Mouse (Mus musculus) embryo, embryonic 10 days (tissue): ENCODE results near the gene Abhd15.

Experiments
- DNase-seq: peaks from one replicate; pipeline ENCODE4 v3.0.0-alpha.2; 2015; ENCODE audit warnings: low spot score

Gene Abhd15

DNA sequence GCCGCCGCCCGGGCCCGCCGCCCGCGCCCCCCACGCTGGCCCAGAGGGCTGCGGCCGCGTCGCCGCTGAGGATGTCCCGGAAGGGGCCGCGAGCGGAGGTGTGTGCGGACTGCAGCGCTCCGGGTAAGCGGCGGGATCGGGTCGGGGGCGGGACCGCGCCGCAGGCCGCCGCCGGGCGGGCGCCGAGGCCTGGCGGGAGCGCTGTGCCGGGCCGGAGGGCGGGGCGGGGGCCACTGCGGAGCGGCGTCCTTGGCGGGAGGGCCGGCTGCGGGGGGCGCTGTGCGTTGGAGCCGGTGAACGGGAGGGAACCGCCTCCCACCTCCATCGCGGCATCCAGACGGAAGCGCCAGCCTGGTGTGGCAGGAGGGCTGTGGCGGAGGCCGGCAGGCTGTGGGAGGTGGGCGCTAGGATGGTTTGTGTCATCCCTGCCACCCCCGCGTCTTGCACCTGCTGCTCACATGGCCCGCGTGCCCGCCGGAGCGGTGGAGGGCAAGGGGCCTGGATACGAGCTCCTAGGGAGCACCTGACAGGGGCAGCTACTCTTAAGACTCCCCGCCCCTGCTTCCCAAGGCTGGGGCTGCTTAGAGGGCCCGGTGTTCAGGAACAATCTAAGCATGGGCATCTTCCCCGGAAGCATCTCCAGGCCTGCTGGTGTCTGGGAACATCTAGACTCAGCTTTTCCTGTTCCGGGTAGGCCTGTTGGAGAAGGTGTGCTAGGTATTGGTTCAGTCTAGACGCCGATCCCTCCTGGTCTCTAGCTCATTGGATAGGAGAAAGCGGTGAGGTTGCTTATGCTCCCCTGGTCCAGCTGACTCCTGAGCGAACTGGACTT, 21.2 kb upstream of the Abhd15 start, which contains the start of gene Git1:
Gene Git1 (plus strand): TSS at position 51 of the 832 bp plus-strand sequence.
- DNase-seq: peak; percentile 40

DNA sequence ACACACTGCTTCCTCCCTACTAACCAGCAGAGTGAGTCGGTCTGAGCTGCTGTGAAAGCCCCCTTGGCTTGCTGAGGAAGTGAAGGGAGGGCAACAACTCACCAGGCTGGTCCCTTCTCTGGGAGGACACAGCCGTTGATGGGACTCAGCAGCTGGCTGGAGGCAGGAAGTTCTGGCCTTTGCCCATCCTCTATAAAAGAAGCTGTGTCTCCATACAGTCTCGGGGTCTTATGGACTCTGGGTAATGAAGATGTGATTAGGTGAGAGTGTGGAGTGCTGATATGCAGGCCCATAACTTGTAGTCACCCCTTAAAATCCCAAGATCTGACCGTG, 20.6 kb upstream of the Abhd15 start:
- no peak for DNase-seq

DNA sequence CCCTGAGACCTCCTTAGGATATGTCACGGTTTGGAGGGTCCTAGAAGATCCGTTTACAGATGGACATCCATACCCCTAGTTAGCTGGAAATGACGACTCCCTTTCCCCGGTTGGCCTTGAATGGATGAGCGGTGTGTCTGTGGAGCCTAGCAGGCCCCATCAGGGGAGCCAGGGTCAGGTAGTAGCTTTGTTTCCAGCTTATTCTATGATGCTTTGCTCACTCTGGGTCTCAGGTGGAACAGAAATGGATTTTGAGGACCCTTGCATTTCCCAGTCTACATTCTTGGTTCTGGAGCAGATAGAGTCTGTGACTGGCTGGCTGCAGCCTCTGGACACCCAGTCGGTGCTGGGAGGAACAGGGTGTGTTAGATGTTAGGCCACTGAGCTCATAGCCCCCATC, 20.1 kb upstream of the Abhd15 start:
- no peak for DNase-seq

GRCm38 (mm10) chr11:77495507-77495906, 19.4 kb upstream of the Abhd15 start:
- no peak for DNase-seq

GRCm38 (mm10) chr11:77497341-77497756, 17.6 kb upstream of the Abhd15 start:
- DNase-seq: peak; percentile 90

DNA sequence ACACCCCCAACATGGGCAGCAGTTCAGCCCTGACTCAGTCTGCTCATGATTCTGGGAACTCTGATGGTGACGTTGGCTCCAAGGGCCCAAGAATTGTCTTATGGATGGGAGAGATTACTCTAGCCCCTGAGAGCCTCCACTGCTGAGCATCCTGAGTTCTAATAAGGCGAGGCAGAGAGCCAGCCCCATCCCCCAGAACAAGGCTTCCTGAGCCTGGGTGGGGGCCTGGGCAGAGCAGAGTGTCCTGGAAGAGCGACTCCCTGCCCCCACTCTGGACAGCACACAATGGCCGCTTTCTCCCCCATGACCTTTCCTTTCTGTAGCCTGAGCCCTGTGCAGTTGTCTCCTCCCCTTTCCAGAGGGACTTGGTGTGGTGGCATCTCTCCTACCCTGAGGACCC, 17.1 kb upstream of the Abhd15 start:
- peak; percentile 77 for DNase-seq

DNA sequence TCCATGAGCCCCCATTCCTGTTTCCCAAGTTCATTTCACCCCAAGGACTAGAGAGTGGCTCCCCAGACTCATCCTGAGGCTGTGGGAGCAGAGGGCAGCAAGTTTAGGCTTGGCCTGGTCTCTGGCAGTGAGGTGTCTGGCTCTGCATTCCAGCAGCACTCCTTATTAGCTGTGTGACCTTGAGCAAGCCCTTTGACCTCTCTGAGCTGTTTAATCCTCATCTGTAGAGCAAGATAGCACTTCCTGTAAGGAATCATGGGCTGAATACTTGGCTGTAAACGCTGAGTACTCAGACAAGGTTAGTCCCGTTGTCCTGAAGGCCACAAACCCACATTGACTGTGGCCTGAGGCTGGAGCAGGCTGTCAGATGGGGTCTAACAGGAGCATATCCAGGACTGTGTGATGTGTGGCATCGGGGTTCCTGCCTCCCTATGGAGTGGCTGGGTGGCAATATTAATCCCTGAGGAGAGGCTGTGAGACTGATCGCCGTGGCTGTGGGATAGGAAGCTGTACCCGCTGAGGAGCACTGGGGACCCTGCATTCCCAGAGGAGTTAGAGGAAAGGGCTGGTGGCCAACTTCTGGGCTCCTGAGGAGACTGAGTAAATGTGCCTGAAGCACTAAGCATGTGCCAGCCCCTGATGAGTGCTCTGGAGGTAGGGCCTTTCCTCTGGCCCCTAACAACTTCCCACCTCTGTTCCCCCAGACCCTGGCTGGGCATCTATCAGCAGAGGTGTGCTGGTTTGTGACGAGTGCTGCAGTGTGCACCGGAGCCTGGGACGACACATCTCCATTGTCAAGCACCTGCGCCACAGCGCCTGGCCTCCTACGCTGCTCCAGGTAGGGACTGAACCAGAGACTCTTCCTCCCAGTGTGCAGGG, 16.4 kb upstream of the Abhd15 start:
- peak; percentile 60 for DNase-seq

GRCm38 (mm10) chr11:77499354-77499753, 15.6 kb upstream of the Abhd15 start:
- no peak for DNase-seq

GRCm38 (mm10) chr11:77500361-77501325, 14.3 kb upstream of the Abhd15 start:
- DNase-seq: no peak

- DNase-seq: peak; percentile 89
These were observed 13.5 kb upstream of the Abhd15 start for GRCm38 (mm10) chr11:77501392-77501791.

- no peak for DNase-seq
These were observed 12.9 kb upstream of the Abhd15 start for GRCm38 (mm10) chr11:77501971-77502370.

GRCm38 (mm10) chr11:77502481-77502880, 12.4 kb upstream of the Abhd15 start:
- DNase-seq: no peak

- no peak for DNase-seq
These were observed 11.4 kb upstream of the Abhd15 start for GRCm38 (mm10) chr11:77503511-77503910.

- DNase-seq: no peak
These were observed 10.5 kb upstream of the Abhd15 start for GRCm38 (mm10) chr11:77504377-77504776.

- DNase-seq: no peak
These were observed 9.5 kb upstream of the Abhd15 start for GRCm38 (mm10) chr11:77505291-77505980.

GRCm38 (mm10) chr11:77506273-77506672, 8.6 kb upstream of the Abhd15 start:
- no peak for DNase-seq

DNA sequence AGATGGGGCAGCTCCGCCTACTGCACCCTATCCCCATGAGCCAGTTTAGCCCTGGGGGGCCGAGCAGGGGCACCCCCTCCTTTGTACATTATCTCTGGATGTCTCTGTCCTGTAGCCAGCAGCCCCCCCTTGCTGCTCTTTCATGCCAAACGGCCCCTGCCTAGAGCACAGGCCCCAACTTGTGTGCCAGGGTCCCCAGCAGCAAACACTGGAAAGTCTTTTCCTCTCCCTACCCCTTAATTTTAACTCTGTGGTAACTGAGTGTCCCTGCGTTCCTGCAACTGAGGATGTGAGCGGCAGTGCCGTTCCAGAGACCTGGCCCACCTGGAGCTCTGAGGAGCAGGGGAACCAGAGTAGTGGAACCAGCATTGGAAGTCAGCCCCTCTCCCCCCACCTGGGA, 8.0 kb upstream of the Abhd15 start:
- DNase-seq: no peak

DNA sequence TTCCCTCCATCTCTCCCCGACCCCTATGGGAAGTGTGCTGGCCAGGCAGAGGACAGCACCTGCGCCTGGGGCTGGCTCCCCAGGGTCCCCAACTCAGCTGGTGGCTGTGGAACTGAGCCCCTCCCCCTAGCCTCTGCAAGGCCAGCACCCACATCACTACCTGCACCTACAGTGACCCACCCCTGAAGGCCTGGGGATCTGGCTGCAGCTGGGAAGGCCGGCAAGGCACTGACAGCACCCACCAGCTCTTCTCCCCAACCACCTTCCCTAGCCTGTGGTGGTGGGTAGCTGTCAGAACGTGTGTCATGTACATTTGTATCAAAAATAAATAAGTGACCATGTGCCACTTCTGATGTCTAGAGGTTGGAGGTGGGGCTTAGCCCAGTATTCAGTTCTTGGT, 7.5 kb upstream of the Abhd15 start:
- no peak for DNase-seq

DNA sequence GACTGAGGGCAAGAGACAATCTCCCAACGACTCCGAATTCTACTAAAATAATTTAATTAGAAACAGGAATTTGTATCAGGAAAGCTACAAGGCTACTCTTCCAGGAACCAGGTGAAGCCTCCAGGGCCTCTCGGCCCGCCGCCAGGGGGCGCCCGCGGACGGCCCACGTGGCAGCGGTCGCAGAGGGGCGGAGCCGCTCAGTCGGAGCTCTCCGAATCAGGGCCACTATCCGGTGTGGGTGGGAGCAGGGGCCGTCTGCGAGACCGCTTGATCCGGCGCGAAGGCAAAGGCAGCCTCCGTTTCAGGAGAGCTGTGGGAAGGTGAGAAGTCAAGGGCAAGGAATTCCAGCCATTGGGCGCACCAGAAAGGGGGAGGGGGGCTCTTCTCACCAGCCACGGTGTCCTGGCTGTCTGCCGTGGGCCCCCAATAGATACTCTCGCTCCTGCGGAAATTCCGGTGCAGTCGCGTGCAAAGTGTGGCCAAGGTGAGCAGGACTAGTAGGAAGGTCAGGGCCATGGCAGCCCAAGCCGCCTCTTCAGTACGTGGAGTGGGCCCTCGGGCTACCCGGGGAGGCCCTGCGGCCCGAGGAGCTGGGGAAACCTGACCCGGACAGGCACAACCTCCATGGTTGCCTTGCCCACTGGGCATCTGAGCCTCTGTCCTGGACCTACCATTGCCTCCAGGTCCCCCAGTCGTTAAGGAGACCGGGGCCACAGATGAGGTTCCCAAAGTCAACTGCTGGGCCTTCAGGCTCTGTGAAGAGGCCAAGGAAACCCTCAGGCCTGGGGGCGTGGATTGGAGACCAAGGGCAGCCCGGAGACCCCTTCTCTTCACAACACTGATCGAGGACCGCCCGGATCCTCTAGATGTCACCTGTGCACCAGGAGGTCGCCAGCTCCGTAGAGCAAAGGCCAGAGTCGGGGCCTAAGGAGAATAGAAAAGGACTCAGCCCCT, 6.6 kb upstream of the Abhd15 start:
- peak; percentile 82 for DNase-seq

DNA sequence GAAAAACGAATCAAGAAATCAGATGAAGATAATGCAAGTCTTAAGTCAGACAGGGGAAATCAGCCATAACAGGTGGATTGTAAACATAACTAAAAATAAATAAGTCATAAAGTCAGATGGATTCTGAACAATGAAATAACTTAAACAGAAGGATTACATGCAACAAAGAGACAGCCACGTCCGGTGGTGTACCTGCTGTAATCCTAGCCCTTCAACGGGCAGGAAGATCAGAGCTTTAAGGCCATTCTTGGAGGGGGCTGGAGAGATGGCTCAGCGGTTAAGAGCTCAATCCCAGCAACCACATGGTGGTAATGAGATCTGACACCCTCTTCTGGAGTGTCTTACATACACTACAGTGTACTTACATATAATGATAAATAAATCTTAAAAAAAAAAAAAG, 3.6 kb upstream of the Abhd15 start:
- no peak for DNase-seq
